Mouse (Mus musculus) heart, adult 11 months (tissue): ENCODE results near the gene C1rb.
"Not testable (repeated sequence)": the region's sequence is repeated elsewhere in the genome, so short reads cannot be mapped to it uniquely, and the experiment has no call there.

Source experiments
- DNase-seq: peaks from one replicate; pipeline ENCODE4 v3.0.0; 2022

Gene C1rb

GRCm38 (mm10) chr6:124570026-124570425, at the start of gene C1rb:
Gene C1rb, plus strand, starts transcription at chr6:124570294.
- peak; percentile 88 for DNase-seq

GRCm38 (mm10) chr6:124522082-124522481, 48.0 kb upstream of the C1rb start:
- DNase-seq, result not testable (repeated sequence)

DNA sequence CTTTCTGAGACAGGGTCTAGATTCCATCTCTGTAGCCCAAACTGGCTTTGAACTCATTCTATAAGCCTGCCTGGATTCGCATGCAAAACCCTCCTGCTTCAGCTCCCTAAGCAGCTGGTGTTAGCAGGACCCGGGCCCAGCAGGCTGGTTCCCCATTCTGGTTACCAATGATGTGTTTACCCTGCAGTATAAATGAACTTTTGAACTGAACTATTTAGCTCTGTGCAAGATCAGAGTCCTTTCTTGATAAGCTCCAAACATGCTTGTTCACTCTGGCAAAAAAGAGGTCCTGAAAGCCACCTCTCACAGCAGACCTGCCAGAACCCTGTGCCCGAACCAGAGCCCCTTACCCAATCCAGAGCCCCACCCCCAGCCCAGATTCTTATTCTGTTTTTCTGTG, 42.2 kb upstream of the C1rb start:
- no peak for DNase-seq

DNA sequence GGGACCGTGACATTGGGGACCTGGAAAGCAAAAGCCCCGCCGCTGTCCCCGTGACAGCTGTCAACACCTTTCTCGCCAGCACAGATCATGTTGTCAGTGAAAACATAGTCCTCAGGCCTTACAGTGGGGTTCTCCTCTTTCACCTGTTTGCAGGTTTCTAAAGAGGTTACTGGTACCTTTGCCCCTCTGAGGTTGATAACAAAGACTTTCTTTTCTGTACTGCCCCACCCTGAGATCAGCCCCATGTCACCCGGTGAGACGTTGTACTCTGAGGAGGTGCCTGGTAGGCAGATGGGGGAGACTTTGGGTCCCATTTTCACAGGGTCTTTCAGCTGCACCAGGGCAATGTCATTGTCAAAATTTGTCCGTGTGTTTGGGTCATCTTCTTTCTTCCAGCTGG, 39.0 kb upstream of the C1rb start:
- DNase-seq, result peak; percentile 70

- peak; percentile 66 for DNase-seq
These were observed 33.8 kb upstream of the C1rb start for GRCm38 (mm10) chr6:124536125-124536829.

DNA sequence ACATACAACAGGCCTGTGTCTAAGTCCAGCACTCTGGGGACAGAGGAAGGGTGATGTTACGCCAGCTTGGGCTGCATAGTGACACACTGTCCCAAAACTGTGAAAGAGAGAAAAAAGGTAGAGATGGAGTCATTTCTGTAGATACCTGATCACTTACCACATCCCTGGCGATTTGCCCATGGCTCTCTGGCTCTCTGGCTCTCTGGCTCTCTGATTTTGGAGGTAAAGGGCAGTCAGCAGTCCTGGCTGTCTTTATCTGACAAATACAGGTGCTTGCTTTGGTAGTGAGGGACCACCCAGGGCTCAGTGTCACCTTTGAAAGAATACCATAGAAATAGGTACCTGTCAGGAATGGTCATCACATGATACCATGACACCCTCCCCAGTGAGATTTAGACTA, 28.9 kb upstream of the C1rb start:
- DNase-seq, result peak; percentile 79

- peak; percentile 97 for DNase-seq
These were observed 27.8 kb upstream of the C1rb start, which contains the start of gene C1s1 for GRCm38 (mm10) chr6:124542284-124542683. Gene C1s1, minus strand, starts transcription at chr6:124542359.

DNA sequence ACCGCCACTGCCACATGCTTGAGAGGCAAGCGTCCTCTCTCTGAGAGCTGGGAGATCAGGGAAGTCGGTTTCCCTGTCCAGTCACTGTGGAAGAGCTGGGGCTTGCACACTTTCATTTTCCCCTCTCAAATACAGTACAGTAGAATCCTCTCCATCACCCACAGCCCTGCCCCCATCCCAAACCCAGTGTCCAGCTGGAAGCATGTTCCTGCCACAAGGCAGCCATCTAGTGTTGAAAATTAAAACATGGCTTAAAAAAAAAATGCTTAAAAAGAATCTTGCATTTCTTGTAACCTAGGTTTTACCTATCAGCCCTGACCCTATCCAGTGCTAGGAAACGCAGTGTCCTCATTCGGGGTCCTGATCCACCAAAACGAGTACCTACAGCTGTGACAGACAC, 25.6 kb upstream of the C1rb start:
- DNase-seq, result peak; percentile 90

DNA sequence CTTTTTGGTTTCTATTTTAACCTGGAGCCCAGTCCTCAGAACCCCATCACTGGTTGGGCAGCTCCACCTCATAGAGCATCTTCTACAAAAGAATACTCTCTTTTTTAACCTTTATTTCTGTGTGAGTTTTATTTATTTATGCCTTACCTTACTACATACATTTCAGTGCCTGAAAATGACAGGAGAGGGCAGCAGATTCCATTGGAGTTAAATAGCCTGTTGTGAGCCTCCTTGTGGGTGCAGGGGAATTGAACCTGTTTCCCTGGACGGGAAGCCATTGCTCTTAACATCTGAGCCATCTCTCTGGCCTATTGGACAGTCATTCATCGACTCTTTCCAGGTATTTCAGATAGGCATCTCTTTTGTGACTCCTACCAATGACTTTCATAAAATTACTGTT, 24.7 kb upstream of the C1rb start:
- DNase-seq, result peak; percentile 55

GRCm38 (mm10) chr6:124547979-124548378, 22.1 kb upstream of the C1rb start:
- DNase-seq, result not testable (repeated sequence)

- DNase-seq, result peak; percentile 53
These were observed 21.0 kb upstream of the C1rb start for GRCm38 (mm10) chr6:124549023-124549550.

GRCm38 (mm10) chr6:124552766-124553165, 17.3 kb upstream of the C1rb start:
- peak; percentile 90 for DNase-seq

GRCm38 (mm10) chr6:124555956-124556355, 14.1 kb upstream of the C1rb start:
- DNase-seq, result not testable (repeated sequence)

- DNase-seq, result peak; percentile 52
These were observed 8.9 kb upstream of the C1rb start for GRCm38 (mm10) chr6:124561156-124561555.

- DNase-seq, result peak; percentile 36
These were observed 8.5 kb upstream of the C1rb start for GRCm38 (mm10) chr6:124561611-124562010.

GRCm38 (mm10) chr6:124575155-124575678, 5.1 kb downstream of the C1rb start:
- DNase-seq, result peak; percentile 58

DNA sequence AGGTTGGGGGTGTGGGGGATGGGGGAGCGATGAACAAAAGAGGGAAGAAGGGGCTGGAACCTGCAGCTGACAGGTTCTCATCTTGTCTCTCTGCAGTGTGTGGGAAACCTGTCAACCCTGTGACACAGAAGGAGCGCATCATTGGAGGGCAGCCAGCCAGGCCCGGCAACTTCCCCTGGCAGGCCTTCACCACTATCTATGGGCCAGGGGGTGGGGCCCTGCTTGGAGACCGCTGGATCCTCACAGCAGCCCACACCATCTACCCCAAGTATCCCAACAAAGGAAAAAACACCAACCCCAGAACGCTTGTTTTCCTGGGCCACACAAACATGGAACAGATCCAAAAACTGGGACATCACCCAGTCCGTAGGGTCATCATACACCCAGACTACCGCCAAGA, 10.1 kb downstream of the C1rb start:
- DNase-seq, result peak; percentile 66

- DNase-seq, result peak; percentile 43
These were observed 12.1 kb downstream of the C1rb start for GRCm38 (mm10) chr6:124582231-124582630.

DNA sequence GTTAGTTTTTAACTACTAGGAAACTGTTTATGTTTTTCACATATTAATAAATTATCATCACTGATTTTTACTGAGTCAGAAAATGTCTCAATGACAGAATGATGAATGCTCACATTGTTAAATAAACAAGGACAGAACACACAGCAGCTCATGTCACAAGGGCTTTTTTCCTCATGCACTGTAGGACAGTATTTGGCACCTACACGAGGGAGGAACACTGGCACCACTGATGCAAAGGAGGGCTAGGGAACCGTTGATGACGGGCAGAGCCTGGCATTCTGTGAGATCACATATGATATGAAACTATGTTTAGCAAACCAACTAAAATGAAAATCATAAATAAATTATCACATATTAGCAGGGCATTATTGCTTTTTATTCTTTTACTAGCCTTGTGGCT, 14.8 kb downstream of the C1rb start:
- DNase-seq, result no peak

DNA sequence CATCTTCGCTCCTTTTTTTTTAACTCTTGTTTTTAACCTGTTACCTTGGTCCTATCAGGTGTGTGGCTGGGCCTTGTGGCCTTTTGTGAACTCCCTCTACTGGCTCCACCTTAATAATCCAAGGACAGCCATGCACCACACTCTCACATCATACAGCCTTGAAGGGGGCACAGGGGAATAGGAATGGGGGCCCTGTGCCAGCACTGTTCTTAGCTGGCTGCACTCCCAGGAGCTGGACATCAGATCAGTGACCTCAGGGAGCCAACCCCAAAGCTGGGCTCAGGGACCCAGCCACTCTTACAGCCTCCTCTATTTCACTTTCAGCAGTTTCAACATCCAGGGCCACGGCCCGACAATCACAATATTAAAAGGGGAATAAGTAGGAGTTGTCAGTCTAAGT, 15.7 kb downstream of the C1rb start:
- DNase-seq, result peak; percentile 92

GRCm38 (mm10) chr6:124586266-124586665, 16.2 kb downstream of the C1rb start:
- DNase-seq, result no peak

DNA sequence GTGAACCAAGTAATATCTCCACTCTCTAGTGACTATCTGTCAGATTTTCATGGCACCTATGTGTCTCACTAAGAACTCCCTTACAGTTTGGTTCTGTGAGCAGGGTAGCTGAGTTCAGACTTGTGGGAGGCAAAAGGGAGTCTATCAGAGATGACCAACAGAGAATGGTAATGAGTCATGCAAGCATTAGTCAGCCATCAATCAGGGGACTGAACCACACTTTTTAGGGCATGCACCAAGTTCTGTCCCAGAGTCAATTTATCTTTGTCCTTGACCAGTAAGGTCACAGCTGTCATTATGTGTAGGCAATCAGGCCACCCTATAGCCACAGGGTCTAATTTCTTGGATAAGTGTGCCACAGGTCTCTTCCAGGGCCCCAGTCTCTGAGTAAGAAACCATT, 18.7 kb downstream of the C1rb start:
- peak; percentile 74 for DNase-seq

GRCm38 (mm10) chr6:124592186-124592700, 22.1 kb downstream of the C1rb start:
- peak; percentile 97 for DNase-seq

DNA sequence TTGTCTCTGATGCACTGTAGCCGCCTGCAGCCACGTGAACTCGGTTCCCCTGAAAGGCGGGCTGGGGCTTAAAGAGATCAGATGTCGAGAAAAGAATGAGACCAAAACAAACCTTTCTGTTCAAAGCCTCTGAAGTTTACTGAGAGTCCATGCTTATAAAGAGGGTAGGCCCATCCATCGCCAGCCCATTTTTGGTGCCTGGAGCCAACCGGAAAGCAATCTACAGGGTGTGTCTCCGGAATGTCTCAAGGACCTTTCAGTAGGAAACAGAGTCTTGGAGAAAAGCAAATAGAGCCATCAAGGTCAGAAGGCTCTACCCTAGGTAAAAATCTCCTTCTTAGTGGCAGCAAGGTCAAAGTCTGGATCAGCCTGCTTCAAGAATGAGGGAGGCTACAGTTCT, 23.0 kb downstream of the C1rb start:
- DNase-seq, result no peak
